Mouse (Mus musculus) erythroid progenitor cell, adult 5-6 weeks (primary cell): ENCODE data around the gene Rbmx. TPM values are rescaled to one million over a fixed set of nuclear protein-coding genes. Genes with fewer than 3 reads are reported as not detected.

ENCODE experiments used
- ATAC-seq: replicated peaks from 2 replicates; pipeline ENCODE4 v1.8.0; 2016; ENCODE audit warnings: moderate number of reproducible peaks, mild to moderate bottlenecking, moderate TSS enrichment, inconsistent platforms; ENCODE audit not compliant: poor library complexity, low FRiP score, severe bottlenecking
- total RNA-seq, 2 experiments: library from RNA; stranded (forward) in 1 of 2; stranded (reverse) in 1 of 2; fragments of 150-400 nt in 1 of 2; fragments of 186-747, 209-891 nt in 1 of 2; gene quantifications; 2 replicates each; pipeline versions ENCODE4 v1.2.3 to v1.2.4; 2015 to 2017; ENCODE audit warnings: low replicate concordance in 2 of 2

The Rbmx gene
- 34.8 and 42.2 TPM in 2 replicates for total RNA-seq (2015; ENCODE audit: low replicate concordance)
- total RNA-seq (2017; ENCODE audit: low replicate concordance): 24.8 and 27.2 TPM in 2 replicates

DNA sequence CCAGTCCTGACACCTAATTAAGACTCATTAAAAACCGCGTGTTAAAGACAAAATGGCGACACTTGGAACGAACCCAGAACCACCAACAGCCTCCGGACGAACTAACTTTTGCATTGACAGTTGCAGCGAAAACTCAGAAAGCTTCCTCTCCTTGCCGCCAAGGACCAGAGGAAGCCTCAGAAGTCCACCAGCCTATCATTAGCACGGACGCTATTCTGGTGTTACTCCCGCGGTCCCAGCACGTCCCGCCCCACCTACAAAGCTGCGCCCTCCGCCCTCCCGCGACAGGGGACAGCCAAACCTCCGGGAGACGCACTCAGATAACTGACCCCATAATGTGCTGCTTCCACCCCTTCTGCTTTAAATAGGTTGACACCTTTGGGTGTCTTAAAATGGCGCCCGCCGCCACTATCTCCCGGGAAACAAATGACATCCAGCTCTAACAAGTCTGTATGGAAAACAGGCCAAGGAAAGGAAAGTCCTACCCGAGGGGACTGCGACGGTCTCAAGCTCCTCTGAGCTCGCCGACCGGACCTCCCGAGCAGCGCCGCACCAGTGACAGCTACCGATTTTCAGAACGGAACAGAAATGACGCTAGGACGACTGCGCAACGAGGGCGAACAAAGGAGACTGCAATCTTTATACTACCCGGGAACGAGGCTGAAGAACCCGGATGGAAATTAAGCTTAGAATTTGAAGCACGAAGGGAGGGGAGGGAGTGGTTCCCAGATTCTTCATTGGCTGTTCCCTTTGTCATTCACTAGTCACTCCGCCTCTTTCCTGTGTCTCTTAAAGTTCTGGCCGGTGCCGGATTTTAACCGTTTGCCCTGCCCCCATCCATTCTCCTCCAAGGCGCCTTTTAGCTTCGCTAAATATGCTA, at the start of gene Rbmx:
Gene Rbmx, minus strand, starts transcription at position 670 of the 880 bp plus-strand sequence.
- ATAC-seq: peak; percentile 94

DNA sequence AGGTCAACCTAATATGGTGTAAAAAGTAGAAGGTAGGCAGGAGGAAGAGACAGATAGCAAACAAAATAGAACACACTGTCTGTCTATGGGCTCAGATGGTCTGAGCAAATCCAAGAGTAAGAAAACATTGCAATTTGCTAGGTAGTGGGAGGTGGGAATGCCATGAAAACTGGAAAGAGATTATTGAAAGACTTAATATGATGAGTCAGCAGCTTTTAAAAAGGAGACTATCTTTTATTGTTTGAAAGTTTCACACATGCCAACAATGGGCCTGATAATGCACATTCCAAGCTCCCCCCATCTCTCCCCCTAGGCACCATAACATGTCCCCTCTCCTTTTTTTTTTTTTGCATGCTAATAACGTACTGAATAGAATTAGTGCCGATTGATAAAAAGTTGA, 41.1 kb upstream of the Rbmx start:
- no peak for ATAC-seq

DNA sequence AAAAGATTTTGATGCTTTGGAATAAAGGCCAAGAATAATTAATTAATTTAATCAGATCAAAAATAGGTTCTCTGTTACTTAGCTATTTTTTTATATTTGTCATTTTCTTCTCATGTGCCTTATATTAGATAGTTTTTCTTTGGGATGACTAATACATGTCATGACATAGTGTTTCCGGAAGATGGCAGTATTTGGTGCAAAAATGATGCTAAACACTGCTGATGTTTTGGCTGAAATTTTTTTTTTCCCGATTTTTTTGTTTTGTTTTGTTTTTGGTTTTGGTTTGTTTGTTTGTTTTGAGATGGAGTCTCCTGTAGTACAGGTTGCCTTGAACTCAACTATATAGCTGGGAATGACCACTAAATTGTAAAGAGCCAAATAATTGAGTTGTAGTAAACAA, 38.8 kb upstream of the Rbmx start:
- ATAC-seq: no peak

DNA sequence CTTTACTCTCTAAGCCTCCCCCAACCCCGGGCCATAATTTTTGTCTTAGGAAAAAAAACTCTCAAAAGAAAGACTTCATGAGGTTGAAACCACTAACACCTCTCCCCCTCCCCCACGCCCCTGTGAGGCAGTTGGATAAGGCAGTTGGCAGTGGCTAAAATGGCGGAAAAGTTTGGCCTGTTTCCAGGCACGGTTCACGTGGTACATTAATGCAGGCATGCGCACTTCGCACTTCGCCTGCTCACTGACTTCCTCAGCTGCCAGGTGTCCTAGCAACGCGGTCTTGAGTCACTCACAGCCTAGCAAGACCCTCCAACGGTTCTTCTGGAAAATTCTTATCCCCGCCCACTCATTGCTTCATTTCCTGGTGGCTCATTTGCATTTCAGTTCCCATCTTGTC, 15.9 kb upstream of the Rbmx start, which contains the start of gene Gm364:
Gene Gm364, plus strand, starts transcription at position 386 of the 400 bp plus-strand sequence.
- no peak for ATAC-seq

DNA sequence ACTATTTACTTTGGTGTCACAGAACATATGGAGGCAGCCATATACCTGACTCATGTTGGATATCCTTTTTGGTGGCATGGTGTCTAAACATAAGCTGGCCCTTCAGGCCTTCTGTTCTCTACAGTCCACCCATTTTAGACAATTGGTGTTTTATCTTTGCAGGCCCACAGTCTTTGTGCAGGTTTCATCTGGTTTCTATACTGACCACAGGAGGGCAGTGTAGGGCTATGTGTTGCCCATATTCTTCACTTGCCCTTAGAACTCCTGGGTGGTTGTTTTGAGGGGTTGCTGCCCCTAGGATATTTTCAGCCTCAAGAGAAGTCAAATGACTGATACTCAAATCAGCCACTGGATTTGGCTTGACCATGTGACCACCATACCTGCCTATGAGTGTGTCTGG, 10.8 kb upstream of the Rbmx start:
- ATAC-seq: no peak

DNA sequence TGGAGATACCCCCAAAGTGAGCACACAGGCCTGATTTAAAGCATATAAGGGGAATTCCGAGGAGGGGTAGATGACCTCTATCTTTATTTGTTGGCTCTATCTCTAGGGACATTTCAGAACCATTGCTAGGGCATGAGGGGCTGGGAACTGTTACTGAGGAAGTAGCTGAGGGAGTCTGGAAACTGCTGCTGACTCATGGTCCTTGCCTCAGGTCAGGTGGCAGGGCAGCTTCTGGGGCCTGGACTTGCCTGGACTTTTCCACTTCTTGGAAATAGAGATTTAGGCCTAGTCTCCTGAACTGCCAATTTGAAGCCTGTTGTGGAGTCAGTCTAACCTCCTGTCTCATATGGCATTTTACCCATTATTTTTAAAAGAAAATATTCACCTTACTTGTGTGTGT, 8.6 kb upstream of the Rbmx start:
- ATAC-seq: no peak

DNA sequence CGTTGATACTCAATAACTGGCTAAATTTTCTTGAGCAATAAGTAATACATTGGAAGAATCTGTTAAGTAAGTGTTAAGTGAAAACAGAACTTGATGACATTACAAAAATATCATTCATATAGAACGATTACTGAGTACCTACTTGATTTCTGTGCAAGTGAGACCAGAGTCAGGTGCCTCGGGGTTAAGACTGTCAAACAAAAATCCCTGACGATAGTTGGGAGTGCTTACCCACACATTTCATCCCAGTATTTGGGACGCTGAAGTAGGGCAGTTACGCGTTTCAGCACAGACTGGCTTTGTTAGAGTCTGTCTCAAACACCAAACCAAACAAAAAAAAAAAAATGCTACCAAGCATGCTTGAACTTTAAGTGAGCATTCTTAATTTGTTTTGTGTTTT, 576 bp upstream of the Rbmx start:
- ATAC-seq: no peak

DNA sequence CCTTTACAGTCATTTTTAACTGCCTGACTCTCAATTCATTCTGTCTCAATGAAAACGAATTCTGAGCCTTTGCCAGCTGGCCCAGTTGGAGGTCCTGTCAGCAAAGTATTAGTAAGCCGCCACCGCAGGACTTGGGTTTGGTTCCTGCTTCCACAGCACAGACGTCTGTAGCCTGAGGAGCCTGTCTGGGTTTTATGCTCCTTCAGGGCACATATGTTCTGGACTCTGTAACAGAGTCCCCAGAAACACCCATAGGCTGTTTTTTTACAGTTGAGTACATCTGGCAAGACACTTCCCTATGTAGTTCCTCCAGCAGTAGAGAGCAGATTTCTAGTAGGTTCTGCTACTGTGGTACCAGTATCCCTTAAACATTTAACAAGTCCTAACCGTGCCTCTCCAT, 11.9 kb downstream of the Rbmx start:
- ATAC-seq: no peak

DNA sequence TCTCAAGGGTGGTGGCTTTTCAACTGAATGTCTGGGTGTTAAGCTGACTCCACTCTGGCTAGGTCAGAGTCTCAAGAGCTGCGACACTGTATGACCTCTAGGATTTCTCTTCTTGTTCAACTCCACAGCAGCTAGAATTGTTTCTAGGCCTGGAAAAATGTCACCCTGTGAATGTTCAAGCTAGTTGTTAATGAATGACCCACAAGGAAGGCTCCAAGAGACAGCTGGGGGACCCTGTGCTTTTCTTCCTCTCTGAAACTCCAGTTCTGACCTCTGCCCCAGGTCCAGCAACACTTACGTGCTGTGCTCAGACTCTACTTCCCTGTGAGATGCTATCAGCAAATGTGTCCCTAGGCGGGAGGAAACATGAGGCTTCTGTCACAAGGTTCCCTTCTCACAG, 14.3 kb downstream of the Rbmx start:
- no peak for ATAC-seq

DNA sequence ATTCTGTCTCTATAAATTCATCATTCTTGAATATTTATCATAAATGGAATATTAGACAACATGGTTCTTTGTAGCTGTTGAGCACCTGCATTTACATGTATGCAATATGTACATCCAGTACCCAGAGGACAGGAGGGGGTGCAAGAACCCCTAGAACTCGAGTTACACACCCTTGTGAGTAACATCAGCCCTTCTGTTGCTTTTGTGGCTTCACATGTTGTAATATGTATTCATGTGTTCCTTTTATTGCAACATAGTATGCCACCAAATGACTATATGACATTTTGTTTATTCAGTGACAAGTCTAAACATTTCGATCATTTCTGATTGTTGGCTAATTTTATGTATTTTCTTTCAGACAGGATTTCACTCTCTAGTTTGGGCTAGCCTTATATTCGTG, 15.7 kb downstream of the Rbmx start:
- ATAC-seq: no peak

DNA sequence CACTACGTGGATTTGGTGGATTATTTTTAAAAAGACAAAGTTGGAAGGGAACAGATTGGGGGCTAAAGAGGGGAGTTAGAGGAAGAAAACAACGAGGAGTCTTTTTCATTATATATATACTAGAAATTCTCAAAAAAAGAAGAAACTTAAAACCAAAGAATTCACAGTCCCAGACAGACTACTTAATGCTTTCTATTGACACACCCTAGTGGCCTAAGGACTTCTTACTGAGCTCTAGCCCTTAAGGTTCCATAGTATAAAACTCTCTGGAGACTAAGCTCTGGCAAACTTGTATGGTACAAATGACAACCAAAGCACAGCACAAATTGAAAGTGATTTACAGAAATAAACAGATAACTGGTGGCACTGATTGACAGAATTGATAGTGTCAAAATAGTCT, 18.8 kb downstream of the Rbmx start:
- no peak for ATAC-seq

DNA sequence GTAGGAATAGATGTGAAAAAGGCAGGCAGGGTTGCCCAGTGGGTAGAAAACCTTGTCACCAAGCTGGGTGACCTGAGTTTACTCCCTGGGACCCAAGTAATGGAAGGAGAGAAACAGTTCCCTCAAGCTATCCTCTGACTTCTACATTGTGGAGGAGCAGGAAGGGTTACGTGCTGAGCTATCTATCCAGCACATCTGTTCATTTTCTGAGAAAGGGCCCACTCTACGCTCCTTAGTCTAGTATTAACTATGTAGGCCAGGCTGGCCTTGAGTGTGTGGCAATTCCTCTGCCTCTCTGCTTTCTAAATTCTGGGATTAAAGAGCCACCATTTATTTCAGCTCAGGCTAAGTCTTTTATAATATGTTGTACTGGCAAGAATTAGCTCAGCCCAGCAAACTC, 19.3 kb downstream of the Rbmx start:
- no peak for ATAC-seq

DNA sequence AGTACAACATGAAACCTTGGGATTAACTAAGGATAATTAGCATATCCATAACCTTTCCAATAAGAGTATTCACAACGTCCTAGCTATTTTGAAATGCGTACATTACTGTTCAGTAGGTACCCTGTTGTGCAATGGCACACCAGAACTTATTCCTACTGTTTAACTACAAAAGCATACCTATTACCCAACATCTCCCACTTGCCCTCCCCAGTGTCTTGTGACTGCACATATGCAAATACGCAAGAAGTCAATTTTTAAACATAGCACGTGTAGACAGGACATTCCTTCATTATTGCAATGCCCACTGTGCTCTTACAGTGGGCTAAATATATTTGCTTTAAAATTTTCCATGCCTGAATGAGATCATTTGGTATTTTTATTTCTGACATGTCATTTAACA, 19.9 kb downstream of the Rbmx start:
- no peak for ATAC-seq

DNA sequence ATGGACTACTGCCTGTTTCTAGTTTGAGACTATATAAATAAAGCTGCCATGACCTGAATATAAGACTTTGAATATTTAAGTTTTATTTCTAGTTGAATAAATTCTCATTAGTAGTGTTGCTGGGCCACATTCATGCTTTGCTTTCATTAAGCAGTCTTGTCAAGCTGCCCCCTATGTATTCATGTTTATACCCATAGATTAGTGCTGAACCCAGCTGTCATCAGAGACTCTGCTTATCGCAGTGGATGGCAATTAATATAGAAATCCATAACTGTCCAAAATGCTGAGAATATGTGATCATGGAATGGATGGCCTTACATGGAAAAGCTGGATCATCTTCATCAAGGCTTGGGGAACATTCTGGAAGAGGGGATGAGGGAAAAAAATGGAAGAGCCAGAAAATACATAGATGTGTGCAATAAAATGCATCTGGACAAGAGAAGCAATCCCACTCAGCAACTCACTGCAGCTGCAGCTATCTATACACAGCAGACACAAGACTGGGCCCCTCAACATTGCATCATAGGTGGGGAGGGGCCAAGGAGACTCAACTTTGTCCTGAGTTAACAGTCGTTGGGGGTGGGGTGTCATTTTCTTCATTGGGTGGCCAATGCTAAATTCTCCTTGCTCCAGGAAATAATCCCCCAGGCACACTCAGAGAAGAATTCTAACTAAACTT, 27.8 kb downstream of the Rbmx start:
- no peak for ATAC-seq

DNA sequence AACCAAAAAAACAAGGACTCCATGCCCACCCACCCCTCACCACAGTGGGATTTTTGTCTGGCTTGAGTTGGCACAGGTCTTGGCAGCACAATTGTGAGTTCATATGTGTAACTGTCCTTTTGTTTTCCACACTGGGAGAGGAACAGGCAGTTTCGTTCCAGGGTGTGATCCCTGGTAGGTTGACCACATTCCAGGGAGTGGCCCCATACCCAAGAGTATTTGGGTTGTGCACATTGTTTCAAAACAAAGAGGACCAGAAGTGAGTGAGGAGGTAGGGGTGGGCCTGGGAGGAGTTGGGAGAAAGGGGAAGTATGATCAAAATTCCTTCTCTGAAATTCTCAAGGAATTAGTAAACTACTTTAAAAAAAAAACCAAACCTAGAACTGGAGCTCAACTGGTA, 33.5 kb downstream of the Rbmx start:
- ATAC-seq: no peak

DNA sequence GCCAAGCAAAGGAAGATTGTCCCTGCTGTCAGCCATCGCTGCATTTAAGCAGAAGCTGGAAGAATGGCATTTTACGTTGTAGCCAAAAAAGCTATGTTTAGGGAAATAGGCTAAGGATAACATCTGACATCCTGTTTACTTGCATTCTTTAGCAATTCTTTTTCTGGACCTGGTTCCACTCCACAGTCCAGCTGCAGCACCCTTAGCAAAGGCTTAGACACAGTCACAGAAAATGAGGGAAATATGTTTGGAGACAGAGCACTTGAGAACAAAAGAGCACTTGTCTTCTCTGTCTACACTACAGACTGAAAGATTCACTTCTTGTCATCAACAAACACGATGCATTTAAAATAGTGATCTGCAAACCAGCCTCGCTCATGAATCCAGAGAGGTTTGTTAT, 53.6 kb downstream of the Rbmx start:
- no peak for ATAC-seq

DNA sequence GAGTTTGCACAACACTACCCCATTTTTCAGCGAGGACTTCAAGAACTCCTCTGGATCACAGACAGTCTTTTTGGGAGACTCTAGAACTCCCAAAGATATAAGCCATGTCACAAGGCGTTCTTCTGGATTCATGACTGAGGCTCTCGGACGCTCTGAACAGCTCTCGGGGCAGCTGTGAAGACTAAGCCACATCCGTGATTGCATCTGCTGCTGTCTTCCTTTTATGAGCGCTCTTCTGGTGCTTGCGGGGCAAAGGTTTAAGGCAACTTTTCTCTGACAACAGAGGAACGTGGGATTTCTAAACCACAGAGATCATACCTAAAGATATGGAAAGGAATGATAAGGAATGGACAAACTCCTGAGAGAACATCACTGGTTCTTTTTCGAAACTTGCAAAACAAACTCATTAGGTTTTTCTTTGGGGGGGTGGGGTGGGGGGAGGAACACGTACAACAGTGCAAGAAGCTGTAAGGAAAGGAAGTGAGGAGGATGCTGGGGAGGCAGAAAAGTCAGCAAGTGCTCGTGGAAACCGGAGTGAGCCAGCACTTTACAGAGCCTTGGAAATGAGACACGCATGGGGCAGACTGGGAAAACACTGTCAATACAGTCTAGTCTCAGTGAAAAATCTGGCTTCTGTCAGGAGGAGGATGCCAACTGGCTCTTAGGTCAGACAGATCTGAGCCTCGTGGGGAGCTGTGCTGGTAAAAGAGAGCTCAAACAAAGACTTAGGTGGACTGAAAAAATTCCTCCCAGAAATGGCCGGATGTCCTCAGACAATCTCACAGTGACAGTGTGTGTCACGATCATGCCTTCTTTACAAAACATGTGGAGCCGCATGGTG, 54.2 kb downstream of the Rbmx start, which contains the start of gene Arhgef6:
Gene Arhgef6, minus strand, starts transcription at position 359 of the 841 bp plus-strand sequence.
- no peak for ATAC-seq

DNA sequence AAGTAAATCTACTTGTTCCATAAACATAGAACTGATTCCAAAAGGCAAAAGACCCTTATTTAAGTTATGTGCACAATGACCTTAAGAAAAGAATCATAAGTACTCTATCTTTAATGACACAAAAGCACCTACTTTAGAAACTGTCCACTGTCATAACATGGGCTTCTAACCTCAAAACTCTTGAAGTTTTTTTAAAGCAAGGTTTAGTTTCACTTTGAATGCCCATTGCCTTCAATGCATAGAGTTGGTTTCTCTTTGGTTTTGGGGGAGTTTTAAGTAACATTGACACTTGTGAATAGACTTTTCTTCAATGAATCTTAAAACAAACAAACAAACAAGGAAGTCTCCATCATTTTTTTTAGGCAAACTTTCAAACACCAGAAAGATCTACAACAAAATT, 55.3 kb downstream of the Rbmx start:
- no peak for ATAC-seq

DNA sequence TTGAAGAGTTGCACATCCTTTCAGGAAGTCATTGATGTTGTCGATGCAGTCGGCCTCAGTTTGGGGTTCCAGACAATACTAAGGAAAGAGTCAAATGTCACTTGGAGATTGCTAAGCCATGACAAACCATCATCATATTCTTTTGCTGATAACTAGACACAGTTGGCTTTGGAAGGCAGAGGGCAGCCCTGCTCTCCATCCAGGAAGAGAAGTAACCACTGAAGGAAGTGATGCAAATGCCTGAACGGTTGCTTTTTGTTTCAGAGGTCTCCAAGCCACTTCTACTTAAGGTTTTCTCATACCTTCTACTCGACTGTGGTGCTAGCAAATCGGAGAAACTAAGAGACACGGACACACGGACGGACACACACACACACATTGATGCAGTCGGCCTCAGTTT, 55.9 kb downstream of the Rbmx start:
- no peak for ATAC-seq

DNA sequence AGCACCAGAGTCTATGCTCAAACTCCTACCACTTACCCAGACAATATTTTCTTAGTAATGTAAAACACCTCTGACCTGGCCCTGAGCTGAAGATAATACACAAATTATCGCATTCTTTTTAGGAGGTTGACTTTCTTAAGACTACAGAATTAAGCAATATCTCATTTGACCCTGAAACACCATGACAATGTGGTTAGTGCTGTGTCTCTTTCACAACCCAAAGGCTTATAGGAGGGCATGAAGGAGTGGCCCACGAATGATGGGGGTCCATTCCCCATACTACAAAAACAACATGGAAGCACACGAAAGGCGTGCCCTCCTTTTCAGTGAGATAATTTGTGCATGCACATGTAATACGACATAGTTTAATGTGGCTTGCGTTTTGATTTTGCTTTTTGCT, 57.5 kb downstream of the Rbmx start:
- no peak for ATAC-seq
